Mouse (Mus musculus) ovary, postnatal 36 days (tissue): Measurements from ENCODE around the gene Cacna2d3.

Experiments used
- DNase-seq: peaks from one replicate; pipeline ENCODE4 v3.0.0; 2022; ENCODE audit warnings: low spot score, mixed read lengths

Gene Cacna2d3

DNA sequence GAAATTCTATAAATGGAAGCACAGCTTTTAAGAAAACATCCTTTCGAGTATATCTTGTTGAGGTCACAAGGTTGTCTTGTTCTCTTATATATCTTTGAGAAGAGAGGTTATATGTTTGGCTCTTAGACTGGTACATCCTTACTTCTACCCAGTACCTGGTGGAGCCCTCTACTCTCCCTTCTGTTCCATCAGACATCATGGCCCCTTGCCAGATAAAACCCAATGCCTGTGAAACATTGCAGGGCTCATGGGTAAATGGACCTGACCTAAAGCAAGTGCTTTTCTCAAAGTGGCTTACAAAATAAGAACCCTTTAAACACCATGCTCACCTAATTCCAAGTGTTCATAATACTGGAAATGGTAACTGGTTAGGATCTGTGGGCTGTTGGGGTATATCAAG, 660.2 kb downstream of the Cacna2d3 start:
- DNase-seq, result no peak

DNA sequence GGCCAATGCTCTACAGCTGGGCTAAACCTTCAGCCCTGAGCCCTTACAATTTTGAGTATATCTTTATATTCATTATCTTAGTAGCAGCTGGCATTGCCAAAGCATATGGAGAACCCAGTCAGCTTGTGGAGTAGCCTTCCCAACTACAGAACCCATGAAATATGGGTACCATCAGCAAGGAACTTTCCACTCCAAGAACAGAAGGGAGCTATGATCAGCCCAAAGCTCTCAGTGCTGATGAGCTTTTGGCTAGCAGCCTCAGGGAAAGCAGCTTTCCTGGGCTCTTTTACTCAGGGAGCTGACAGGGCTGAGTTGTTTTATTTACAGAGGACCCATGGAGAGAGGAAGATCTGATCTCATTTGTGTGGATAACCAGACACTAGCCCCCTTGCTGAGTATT, 661.0 kb downstream of the Cacna2d3 start:
- DNase-seq, result no peak

DNA sequence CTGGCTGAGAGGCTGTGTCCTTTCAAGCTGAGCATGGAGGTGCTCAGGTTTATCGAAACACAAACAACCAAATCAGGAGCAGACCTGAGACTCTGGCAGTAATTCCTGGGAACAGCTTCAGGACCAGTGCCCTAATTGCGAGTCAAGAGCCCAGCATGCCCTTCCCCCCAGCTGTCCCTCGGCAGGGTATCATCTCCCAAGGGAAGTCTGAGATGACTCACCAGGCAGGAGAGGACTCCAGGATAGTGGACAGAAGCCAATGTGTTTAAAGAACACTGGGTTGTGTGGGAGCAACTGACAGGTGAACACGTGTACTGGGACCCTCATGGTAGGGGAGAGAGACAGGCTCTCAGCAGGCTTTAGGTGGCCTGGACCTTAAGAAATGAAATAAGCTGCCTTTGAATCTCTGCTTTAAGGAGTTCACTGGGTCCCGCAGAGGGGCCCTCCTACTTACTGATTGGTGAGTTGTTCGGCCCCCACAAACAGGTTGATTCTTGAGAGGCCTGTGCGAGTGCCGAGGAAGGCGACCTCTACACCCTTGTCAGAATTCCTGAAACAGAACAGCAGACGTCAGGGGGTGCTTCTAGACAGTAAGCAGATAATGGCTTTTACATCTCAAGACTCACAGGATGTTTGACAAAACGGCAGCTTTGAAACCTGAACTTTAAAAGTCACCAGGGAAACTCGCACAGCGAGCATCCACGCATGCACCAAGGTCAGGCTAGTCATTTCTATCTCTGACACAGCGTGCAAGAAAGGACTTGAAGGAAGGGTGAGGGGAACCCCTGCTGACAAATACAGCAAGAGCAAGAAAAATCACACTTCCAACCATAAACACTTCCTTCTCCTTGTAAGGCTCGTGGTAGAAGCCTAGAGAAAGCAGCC, 669.5 kb downstream of the Cacna2d3 start:
- DNase-seq, result no peak

DNA sequence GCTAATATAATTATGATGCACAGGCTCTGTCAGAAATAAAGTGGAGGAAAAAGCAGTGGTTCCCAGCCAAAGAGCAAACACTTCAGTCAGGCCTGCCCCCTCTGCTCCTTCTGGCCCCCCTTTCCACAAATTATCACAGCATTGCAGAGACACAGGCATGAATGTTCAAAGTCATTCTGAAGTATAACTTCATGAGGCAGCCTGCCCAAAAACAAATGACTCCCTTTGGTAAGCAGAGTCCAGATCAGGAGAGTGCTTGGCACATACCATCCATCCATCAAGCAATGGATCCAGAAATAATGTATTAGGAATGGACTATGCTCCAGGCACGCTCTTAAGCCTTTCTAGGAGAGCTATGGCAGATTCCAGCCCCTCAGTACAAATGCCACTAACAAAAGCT, 679.3 kb downstream of the Cacna2d3 start:
- DNase-seq, result no peak

DNA sequence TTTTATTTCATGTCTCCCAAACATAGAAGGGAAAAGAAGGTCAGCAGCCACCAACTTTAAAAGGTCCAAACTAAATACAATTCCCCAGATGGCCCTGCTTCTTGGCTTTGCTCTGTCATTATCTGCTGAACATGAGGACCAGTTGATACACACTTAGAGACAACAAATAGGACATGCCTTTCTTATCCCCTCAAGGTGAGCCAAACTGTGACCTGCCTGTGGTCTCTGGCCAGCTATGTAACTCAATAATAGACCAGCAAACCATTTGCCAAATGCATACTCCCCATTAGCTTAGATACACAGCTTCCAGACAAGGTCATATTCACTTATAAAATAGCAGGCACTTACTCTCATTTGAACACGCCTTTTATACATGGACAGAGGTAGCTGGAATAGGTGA, 680.2 kb downstream of the Cacna2d3 start:
- no peak for DNase-seq

DNA sequence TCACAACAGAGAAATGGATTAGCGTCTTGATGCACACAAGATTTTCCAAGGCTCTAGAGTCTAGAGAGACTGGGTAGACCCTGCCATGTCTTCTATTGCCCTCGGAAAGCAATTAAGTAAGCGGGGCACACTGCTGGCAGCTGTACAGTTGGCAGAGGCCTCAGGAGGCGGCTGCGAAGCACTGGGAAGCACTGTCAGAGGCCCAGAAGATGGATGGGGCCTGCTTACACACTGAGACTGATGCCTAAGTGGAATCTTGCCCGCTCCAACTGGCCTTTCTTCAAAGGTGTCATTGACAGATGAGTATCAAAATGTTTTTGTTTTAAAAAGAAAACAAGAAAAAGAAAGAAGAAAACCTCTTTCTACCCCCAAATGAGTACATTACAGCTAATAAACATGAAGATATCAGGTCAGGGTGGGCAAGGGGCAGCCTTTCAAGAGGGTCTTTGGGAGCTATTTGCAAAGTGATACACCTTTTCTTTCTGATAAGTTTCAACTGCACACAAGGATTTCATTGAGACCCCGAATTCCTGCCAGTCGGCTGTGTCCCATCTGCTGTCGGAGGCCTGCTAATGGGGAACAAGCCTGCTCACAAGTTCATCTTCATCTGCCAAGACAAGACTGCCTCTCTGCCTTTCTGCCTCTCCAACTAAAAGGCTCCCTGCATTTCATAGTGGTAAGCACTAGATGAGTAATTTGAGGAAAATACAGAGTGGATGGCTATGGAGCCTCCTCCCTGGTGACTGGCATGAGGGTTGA, 680.9 kb downstream of the Cacna2d3 start:
- DNase-seq, result peak; percentile 33

DNA sequence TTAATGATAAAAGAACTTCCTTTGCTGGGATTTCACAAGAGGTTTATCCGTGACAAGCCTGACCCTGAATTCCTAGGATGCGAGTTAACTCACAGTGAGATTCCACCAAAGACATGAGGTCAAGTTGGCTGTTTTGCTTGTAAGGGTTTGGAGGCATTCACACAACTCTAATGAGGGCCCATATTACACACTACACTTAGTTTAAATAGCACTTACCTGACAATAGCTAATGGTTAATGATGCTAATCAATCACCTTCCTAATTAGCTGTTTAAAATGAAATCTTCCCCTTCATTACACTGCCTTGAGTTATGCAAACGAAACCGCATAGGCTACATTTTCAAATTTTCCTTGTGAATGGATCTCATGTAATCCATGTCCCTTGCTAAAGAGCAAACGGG, 683.4 kb downstream of the Cacna2d3 start:
- DNase-seq, result no peak

DNA sequence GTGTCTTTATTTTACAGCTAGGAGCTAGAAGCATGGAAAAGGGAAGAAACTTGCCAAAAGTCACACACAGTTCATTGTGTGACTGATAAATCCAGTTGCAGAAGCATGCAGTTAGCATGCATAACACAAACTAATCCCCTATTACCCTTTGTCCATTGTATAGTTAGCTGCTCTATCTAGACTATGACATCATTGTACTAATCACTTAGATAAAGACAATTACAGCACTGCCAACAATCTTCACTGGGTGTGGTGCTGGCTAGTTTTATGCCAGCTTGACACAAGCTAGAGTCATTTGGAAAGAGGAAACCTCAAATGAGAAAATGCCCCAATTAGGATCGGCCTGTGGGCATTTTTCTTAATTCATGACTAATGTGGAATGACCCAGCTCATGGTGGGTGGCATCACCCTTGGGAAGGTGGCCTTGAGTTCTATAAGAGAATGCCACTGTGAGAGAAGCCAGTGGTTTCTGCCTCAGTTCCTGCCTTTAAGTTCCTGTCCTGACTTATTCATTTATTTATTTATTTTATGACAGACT, 689.7 kb downstream of the Cacna2d3 start:
- DNase-seq, result no peak

DNA sequence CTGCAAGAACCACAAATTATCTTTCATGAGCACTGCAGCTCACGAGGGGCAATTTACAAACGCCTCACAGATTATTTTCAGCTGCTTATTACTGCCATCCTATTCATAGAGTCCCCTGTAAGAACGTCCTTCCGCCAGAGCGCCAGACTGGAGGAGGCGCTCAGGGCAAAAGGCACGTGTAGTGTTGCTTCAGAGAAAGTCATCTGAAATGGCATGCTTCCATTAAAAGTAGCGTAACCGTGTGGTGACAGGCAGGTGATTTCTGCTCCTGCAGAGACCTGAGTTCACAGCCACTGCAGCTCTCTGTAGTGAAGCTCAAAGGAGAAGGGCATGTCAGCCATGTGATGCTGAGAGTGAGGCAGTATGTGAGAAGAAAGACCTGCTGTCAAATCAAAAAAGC, 691.1 kb downstream of the Cacna2d3 start:
- DNase-seq, result no peak

DNA sequence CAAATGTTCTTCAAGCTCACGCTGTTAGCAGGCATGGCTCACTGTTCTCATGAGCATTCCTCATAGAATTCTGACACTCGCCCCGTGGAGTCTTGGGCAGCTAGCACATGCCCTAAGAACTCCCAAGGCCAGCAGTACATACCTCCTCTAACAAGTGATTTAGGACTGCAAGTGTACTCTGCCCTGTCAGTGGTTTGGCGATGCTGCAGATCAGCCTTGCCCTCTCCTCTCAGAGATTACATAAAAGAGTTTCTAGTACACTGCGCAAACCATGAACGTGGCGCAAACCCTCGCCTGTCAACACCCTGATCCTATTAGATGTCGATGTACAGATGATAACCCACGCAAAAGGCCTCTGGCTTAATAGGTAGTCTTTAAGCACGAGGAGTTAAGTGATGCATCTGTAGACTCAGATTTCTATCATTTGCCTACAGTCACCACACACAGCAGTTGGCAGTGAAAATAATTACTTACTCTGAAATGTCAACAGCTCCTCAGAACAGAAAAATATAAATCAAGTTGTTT, 691.7 kb downstream of the Cacna2d3 start:
- no peak for DNase-seq

DNA sequence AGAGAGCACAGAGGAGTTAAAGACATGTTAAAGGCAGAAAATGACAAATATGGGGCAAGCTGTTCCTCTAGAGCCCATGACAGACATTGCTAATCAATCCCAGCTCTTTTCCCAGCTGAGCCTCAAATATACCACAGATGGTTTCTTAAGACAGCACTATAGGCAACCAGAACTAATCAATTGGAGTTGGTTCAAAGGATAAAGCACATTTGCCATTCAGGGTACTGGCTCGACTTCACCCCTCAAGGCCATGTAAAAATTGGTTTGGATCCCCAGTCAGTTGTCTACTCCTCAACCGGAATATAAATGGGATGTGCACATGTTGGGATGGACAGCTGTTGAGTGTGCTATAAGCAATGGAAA, 692.6 kb downstream of the Cacna2d3 start:
- no peak for DNase-seq

DNA sequence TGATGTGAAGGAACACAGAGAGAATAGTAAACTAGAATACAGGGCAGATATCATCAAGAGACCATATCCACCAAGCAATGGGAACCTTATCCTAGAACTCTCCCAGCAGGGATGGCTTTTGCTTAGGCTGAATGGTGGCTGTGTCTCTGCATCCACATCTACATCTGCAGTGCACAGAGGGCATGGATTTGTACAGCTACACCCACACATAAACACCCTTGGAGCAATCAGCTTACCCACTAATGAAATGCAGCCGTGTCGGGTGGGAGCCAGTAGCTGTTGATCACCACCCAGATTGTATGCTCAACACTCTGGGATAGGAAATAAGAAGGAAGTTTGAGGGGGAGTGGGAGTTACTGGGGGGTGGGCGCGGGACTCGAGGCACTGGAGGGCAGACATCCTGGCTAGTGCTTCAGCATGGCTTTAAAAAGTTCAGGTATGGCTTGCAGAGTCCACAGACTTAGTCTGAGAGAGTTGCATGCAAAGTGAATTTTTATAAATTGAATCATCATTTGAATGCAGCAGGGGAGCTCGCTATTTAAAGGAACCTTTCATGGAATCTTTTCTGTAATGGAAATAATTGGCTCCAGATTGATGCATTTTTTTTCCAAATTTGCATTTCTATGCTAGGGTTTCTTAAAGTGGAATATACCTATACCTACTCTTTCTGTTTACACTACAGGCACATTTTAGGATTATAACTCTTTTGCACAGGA, 693.1 kb downstream of the Cacna2d3 start:
- no peak for DNase-seq

DNA sequence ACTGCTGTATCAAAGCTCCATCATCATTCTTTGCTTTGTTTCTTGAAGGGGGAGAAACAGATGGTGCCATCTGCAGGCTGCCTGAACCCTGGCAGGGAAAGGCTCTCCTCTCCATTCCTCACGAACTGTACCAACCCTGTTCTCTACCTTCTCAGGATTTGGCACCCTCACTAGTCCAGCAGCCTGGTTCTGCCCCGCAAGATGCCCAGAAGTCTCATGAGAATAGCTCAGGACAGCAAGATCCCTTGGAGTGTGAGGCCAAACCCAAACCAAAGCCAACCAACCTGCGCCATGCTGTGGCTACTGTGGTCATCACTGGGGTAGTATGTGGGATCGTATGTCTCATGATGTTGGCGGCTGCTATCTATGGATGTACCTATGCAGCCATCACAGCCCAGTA, 694.4 kb downstream of the Cacna2d3 start:
- no peak for DNase-seq

DNA sequence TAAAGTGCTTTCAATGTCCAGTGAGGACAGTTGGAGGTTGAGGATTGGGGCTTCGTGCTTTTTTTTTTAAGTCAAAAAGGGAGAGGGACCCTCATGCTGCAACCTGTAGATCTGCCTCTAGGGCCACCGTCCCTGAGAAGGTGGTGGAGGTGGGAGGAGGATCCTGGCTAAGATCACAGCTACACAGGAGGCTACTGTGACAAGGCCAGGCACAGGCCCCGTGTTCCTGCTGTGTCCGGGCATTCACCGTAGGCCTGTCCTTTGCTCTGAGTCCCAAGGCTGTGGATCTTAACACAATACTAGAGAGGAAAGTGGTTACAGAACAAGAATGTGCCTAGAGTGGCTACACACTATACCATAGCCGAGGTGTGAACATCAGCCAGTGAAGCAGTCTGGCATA, 696.3 kb downstream of the Cacna2d3 start:
- DNase-seq, result no peak

DNA sequence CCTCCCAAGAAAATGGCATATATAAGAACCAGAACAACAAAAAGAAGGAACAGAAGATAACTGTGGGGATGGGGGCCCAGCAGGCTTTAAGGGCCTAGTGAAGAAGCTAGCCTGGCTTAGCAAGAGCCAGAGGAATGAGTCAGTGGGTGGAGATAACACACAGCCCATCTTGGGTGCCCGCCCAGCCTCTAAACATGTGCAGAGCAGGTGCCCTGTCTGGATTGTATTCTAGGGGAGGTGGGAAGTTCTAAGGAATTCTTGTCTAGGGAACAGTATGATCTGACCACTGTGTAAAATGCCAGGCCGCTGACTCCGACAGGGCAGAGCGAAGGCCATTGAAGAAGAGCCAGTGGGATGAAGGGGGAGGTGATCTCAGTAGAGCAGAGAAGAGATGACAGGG, 698.4 kb downstream of the Cacna2d3 start:
- no peak for DNase-seq

DNA sequence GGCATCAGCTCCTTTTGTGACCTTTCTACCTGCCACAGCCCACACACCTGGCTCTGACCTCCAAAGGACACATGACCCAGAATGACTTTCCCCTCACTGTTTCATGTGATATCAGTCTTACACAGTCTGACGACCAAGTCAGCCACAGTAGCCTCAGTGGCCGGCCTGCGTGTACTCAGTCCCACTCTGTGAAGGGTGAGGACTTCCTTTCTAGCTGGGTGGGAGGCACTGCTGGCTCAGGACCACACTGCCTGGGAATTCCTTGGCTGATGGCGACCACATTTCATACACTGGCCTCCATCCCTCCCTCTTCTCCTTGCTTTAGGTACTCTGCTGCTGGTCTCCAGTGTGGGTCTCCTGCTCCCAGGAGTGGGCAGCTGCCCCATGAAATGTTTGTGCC, 700.4 kb downstream of the Cacna2d3 start:
- no peak for DNase-seq

DNA sequence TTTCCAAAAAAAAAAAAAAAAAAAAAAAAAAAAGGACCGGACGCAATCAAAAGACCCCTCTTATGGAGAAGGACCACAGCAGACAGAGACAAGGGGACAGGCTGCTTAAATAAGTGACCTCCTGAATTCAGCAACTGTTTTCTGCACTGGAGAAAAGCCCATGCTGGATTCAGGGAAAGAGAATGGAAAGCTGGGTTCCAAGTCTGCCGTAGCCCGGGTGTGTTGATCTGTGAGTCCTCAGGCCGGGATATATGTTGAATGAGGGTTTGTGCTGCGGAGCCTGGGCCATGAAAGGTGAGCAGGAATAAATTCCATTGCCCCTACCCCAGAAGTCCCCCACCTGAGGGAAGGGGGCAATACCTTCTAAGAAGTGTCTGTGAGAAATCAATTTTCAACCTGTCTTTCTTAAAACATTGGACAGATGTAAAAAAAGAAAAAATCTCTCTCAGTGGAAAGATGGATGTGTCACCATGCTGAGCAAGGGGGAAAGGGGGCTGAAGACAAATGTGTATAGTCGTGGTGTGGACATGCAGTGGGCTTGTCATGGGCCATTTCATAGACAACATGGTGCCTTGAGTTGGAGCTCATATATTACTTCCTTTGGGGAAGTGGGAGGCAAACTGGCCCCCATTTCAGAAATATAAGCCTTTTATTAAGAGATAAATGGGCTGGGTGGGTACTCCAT, 703.2 kb downstream of the Cacna2d3 start:
- DNase-seq, result no peak

DNA sequence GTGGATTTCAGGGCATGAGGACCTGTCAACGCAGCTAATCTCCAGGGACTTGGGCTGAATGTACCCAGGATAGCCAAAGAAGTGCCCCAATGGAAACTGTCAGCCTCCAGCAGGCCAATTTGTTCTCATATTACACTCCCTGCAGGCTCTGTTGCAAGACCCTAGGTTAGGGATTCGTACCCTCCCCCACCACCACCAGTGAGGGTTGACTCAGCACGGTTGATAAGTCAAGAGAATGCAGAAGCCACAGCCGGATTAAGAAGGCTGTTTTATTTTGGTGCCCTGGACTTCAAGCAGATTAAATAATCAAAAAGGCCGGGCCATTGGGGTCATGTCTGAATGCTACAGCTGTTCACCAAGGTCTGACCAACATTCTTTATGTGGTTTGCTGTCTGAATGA, 703.8 kb downstream of the Cacna2d3 start, which contains the start of gene Lrtm1:
TSS of gene Lrtm1 (plus strand) at position 326 of the 400 bp plus-strand sequence.
- peak; percentile 23 for DNase-seq

DNA sequence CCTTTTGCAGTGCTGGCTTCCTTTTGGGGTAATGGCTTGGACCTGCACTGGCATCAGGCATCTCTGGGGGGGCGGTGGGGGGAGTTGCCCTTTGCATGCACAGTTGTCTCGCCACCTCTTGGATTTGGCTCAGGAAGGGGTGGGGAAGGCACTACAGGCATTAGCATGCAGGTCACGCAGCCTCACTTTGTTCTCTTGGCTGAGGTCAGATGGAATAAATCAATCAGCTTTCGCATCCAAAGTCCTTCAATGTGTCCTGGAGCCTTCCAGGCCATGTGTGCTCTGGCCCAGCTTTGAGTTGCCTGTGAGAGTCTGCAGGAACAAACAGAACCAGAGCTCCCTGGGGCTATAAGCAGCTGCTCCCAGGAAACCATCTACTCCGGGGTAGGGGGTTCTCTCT, 705.8 kb downstream of the Cacna2d3 start:
- no peak for DNase-seq

DNA sequence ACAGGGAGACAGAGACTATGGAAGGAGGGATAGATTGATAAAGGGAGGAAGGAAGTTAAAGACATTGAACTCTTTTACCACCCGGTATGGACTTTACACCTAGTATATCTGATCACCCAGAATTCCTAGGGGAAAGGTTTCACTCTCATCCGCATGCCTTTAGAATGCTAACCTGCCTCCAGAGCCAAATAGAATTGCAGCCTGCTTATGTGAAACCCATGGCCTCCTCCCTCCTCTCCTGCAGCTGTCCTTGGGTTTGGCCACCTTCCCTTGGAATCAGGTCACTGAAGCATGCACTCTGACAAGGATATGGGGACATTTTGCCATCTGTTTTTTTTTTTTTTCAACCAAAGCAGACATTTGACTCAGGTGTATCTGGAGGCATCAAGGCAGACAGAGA, 707.0 kb downstream of the Cacna2d3 start:
- no peak for DNase-seq

DNA sequence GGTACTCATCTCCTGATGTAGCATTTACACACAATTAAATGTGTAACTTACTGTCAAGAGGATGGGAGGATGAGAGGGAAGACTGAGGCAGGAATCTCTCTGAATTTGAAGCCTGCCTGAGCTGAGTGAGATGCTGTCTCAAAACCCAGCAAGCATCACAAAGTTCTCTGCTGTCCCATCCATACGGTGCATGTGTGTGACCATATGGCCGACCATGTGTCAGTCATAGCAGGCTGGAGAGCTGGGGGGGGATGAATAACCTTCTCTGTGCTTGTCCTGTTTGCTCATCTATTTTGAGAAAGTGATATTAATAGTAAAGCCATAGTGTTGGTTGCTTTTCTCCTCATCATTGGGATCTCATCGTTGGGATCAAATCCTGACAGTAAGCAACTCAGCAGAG, 708.5 kb downstream of the Cacna2d3 start:
- no peak for DNase-seq

DNA sequence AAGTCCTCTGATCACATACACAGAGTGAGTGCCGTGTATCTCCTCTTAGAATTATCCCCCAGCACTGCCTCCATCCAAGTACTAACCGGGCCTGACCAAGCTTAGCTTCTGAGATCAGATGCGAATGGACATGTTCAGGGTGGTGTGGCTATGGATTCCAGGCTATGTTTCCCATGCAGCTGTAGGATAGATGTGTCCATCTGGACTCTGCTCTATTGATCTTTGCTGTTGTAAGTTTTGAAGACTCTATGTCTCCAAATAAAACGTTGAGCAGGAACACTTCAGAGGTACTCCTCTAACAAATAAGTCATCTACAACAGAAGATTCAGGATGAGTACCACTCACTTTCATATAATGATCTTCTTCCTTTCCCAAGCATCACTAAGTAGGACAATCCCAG, 712.0 kb downstream of the Cacna2d3 start:
- no peak for DNase-seq
